In genomic region chr6:39574555-39574869, GRCm38 (mm10) we compare ENCODE assay signal across 8 mouse cellular contexts. TPM values are rescaled to one million over a fixed set of nuclear protein-coding genes. Genes with fewer than 3 reads are reported as not detected.
DNase-seq lines count a peak whose midpoint lies in the region; ATAC-seq lines count a peak whose summit lies in the region.

No protein-coding gene starts in this region.

- WGBS in embryonic facial prominence, embryonic 12.5 days = 28% methylated on average over 10 of the region's 10 CpGs
- WGBS in hindbrain, embryonic 11.5 days = 25% methylated on average over 10 of the region's 10 CpGs
- WGBS in limb, embryonic 13.5 days = 25% methylated on average over 10 of the region's 10 CpGs
- 26% methylated on average over 10 of the region's 10 CpGs for WGBS in stomach, embryonic 14.5 days

- no peak for ATAC-seq in megakaryocyte, adult 5-6 weeks (ENCODE audit: poor library complexity, severe bottlenecking)
- ATAC-seq in embryonic facial prominence, embryonic 12.5 days (ENCODE audit: insufficient number of reproducible peaks, insufficient read depth, low FRiP score, low TSS enrichment) = no peak
- ATAC-seq in hindbrain, embryonic 11.5 days (ENCODE audit: low FRiP score) = peak; percentile 34
- ATAC-seq in limb, embryonic 13.5 days (ENCODE audit: low FRiP score, low read depth) = 0 out of 2 replicates have a peak, but pooled peaks have one; percentile 9
- no peak for ATAC-seq in stomach, embryonic 14.5 days (ENCODE audit: insufficient number of reproducible peaks, insufficient read depth, low FRiP score, low read depth)

- H3K27ac ChIP-seq in embryonic facial prominence, embryonic 12.5 days = peak overlapping the region; percentile 93
- H3K27ac ChIP-seq in hindbrain, embryonic 11.5 days (ENCODE audit: low read depth, low read length) = peak overlapping the region; percentile 92
- peak overlapping the region; percentile 85; the same call in 1 of the 2 replicates for H3K27ac ChIP-seq in limb, embryonic 13.5 days
- no peak overlapping the region for H3K27ac ChIP-seq in stomach, embryonic 14.5 days (ENCODE audit: low read length)

- peaks cover 25% of the 10 kb centered on the region for H3K4me1 ChIP-seq in megakaryocyte, embryonic 14.5 days
- H3K4me1 ChIP-seq in embryonic facial prominence, embryonic 12.5 days = peaks cover 11% of the 10 kb centered on the region
- H3K4me1 ChIP-seq in hindbrain, embryonic 11.5 days (replicated peaks; ENCODE audit: control insufficient read depth, insufficient read depth, low read length) = peaks cover 2% of the 10 kb centered on the region; the same call in 1 of the 2 replicates
- peaks cover 10% of the 10 kb centered on the region for H3K4me1 ChIP-seq in limb, embryonic 13.5 days
- peaks cover 8% of the 10 kb centered on the region for H3K4me1 ChIP-seq in stomach, embryonic 14.5 days (ENCODE audit: control insufficient read depth, insufficient read depth, low read length)

- no peak for DNase-seq in hindbrain, embryonic 11.5 days (ENCODE audit: low spot score)
- no peak for DNase-seq in gastrocnemius, adult 18-20 months (ENCODE audit: low spot score)
- no peak for DNase-seq in natural killer cell, adult 2 months (ENCODE audit: low spot score in 2 of 2)

- peaks cover 35% of the 10 kb centered on the region for H3K36me3 ChIP-seq in megakaryocyte, embryonic 14.5 days (replicated peaks; ENCODE audit: low read length)
- peaks cover 28% of the 10 kb centered on the region for H3K36me3 ChIP-seq in embryonic facial prominence, embryonic 12.5 days
- no peaks in the 10 kb centered on the region for H3K36me3 ChIP-seq in hindbrain, embryonic 11.5 days (ENCODE audit: control insufficient read depth, insufficient read depth, low read length)
- H3K36me3 ChIP-seq in limb, embryonic 13.5 days = peaks cover 31% of the 10 kb centered on the region
- peaks cover 12% of the 10 kb centered on the region; the same call in 1 of the 2 replicates for H3K36me3 ChIP-seq in stomach, embryonic 14.5 days (ENCODE audit: control insufficient read depth, insufficient read depth, low read length)

- peak overlapping the region; percentile 95 for H3K4me3 ChIP-seq in megakaryocyte, embryonic 14.5 days (replicated peaks)
- H3K4me3 ChIP-seq in embryonic facial prominence, embryonic 12.5 days = peak overlapping the region; percentile 85
- H3K4me3 ChIP-seq in hindbrain, embryonic 11.5 days (ENCODE audit: low read depth, low read length) = peak overlapping the region; percentile 58
- peak overlapping the region; percentile 86 for H3K4me3 ChIP-seq in limb, embryonic 13.5 days
- peak overlapping the region; percentile 87 for H3K4me3 ChIP-seq in stomach, embryonic 14.5 days (ENCODE audit: low read depth, low read length)

- peaks cover 4% of the 10 kb centered on the region; the same call in 1 of the 2 replicates for H3K9me3 ChIP-seq in megakaryocyte, embryonic 14.5 days
- H3K9me3 ChIP-seq in embryonic facial prominence, embryonic 12.5 days = no peaks in the 10 kb centered on the region
- H3K9me3 ChIP-seq in hindbrain, embryonic 11.5 days (ENCODE audit: control insufficient read depth, low read length) = no peaks in the 10 kb centered on the region
- no peaks in the 10 kb centered on the region for H3K9me3 ChIP-seq in limb, embryonic 13.5 days
- H3K9me3 ChIP-seq in stomach, embryonic 14.5 days (ENCODE audit: control insufficient read depth, low read depth, low read length) = no peaks in the 10 kb centered on the region

- peak overlapping the region; percentile 86 for H3K4me2 ChIP-seq in embryonic facial prominence, embryonic 12.5 days (replicated peaks)
- H3K4me2 ChIP-seq in hindbrain, embryonic 11.5 days (replicated peaks; ENCODE audit: low read depth, low read length) = peak overlapping the region; percentile 75
- peak overlapping the region; percentile 89 for H3K4me2 ChIP-seq in limb, embryonic 13.5 days (replicated peaks)
- H3K4me2 ChIP-seq in stomach, embryonic 14.5 days (replicated peaks; ENCODE audit: low read depth, low read length) = peak overlapping the region; percentile 88

- H3K27me3 ChIP-seq in megakaryocyte, embryonic 14.5 days (replicated peaks) = peaks cover 8% of the 10 kb centered on the region
- no peaks in the 10 kb centered on the region for H3K27me3 ChIP-seq in embryonic facial prominence, embryonic 12.5 days
- H3K27me3 ChIP-seq in hindbrain, embryonic 11.5 days (ENCODE audit: control insufficient read depth, insufficient read depth, low read length) = no peaks in the 10 kb centered on the region
- no peaks in the 10 kb centered on the region for H3K27me3 ChIP-seq in limb, embryonic 13.5 days
- no peaks in the 10 kb centered on the region for H3K27me3 ChIP-seq in stomach, embryonic 14.5 days (ENCODE audit: control insufficient read depth, insufficient read depth, low read length)

- peak overlapping the region; percentile 83 for H3K9ac ChIP-seq in embryonic facial prominence, embryonic 12.5 days
- peak overlapping the region; percentile 66 for H3K9ac ChIP-seq in hindbrain, embryonic 11.5 days (ENCODE audit: low read depth, low read length)
- H3K9ac ChIP-seq in limb, embryonic 13.5 days = peak overlapping the region; percentile 90
- H3K9ac ChIP-seq in stomach, embryonic 14.5 days (replicated peaks; ENCODE audit: low read depth, low read length) = peak overlapping the region; percentile 76

RNA-seq across cellular contexts. Expression of gene Adck2, which starts 0.8 kb away (rescaled TPM):
- polyA plus RNA-seq in megakaryocyte, embryonic 14.5 days (2012; ENCODE audit: insufficient read depth, low replicate concordance) = 5.2 and 7.5 TPM in 2 replicates
- total RNA-seq in megakaryocyte, adult 5-6 weeks (2015) = 4.4 and 7.1 TPM in 2 replicates
- 5.9 and 12.6 TPM in 2 replicates for total RNA-seq in megakaryocyte, adult 5-6 weeks (2017)
- 40.5 and 41.1 TPM in 2 replicates for polyA plus RNA-seq in embryonic facial prominence, embryonic 12.5 days (2016; fragmentation: Nextera tagmentation; extraction: Ambion mirVana)
- polyA plus RNA-seq in hindbrain, embryonic 11.5 days (2014; fragmentation: Nextera tagmentation; extraction: Ambion mirVana) = 23.9 and 29.3 TPM in 2 replicates
- 41.9 and 42.8 TPM in 2 replicates for polyA plus RNA-seq in limb, embryonic 13.5 days (2015; fragmentation: Nextera tagmentation; extraction: Ambion mirVana)
- 28.1 and 29.5 TPM in 2 replicates for polyA plus RNA-seq in stomach, embryonic 14.5 days (2014; fragmentation: Nextera tagmentation; extraction: Ambion mirVana)
- total RNA-seq in gastrocnemius, adult 18-20 months (2021) = 1 to 10 TPM; 4.3 to 4.9 TPM

RNA-seq across cellular contexts. Expression of gene Gm42420, which starts 11.0 kb away (rescaled TPM):
- polyA plus RNA-seq in megakaryocyte, embryonic 14.5 days (2012; ENCODE audit: insufficient read depth, low replicate concordance) = not detected in 2 replicates
- total RNA-seq in megakaryocyte, adult 5-6 weeks (2015) = 6.0 and 7.2 TPM in 2 replicates
- 5.7 TPM in 1 of 2 replicates, not detected in the other for total RNA-seq in megakaryocyte, adult 5-6 weeks (2017)
- 1.9 TPM in 1 of 2 replicates, not detected in the other for polyA plus RNA-seq in embryonic facial prominence, embryonic 12.5 days (2016; fragmentation: Nextera tagmentation; extraction: Ambion mirVana)
- 0.90 and 1.3 TPM in 2 replicates for polyA plus RNA-seq in hindbrain, embryonic 11.5 days (2014; fragmentation: Nextera tagmentation; extraction: Ambion mirVana)
- polyA plus RNA-seq in limb, embryonic 13.5 days (2015; fragmentation: Nextera tagmentation; extraction: Ambion mirVana) = 1.0 and 3.4 TPM in 2 replicates
- polyA plus RNA-seq in stomach, embryonic 14.5 days (2014; fragmentation: Nextera tagmentation; extraction: Ambion mirVana) = 0.50 and 0.62 TPM in 2 replicates
- 1 to 10 TPM in 1 of 2 experiments, not detected in 1; 1.3 TPM for total RNA-seq in gastrocnemius, adult 18-20 months (2021)

RNA-seq across cellular contexts. Expression of gene Dennd2a, which starts 16.8 kb away (rescaled TPM):
- 0.74 and 1.3 TPM in 2 replicates for polyA plus RNA-seq in megakaryocyte, embryonic 14.5 days (2012; ENCODE audit: insufficient read depth, low replicate concordance)
- 4.6 and 5.0 TPM in 2 replicates for total RNA-seq in megakaryocyte, adult 5-6 weeks (2015)
- 2.5 and 3.1 TPM in 2 replicates for total RNA-seq in megakaryocyte, adult 5-6 weeks (2017)
- polyA plus RNA-seq in embryonic facial prominence, embryonic 12.5 days (2016; fragmentation: Nextera tagmentation; extraction: Ambion mirVana) = 36.1 and 37.7 TPM in 2 replicates
- polyA plus RNA-seq in hindbrain, embryonic 11.5 days (2014; fragmentation: Nextera tagmentation; extraction: Ambion mirVana) = 38.1 and 38.8 TPM in 2 replicates
- 25.8 and 30.1 TPM in 2 replicates for polyA plus RNA-seq in limb, embryonic 13.5 days (2015; fragmentation: Nextera tagmentation; extraction: Ambion mirVana)
- 22.2 and 23.6 TPM in 2 replicates for polyA plus RNA-seq in stomach, embryonic 14.5 days (2014; fragmentation: Nextera tagmentation; extraction: Ambion mirVana)
- total RNA-seq in gastrocnemius, adult 18-20 months (2021) = 1 to 10 TPM; 2.8 to 3.1 TPM

RNA-seq across cellular contexts. Expression of gene Ndufb2, which starts 17.9 kb away (rescaled TPM):
- 143 and 223 TPM in 2 replicates for polyA plus RNA-seq in megakaryocyte, embryonic 14.5 days (2012; ENCODE audit: insufficient read depth, low replicate concordance)
- total RNA-seq in megakaryocyte, adult 5-6 weeks (2015) = 73.6 and 90.5 TPM in 2 replicates
- total RNA-seq in megakaryocyte, adult 5-6 weeks (2017) = 59.1 and 77.0 TPM in 2 replicates
- polyA plus RNA-seq in embryonic facial prominence, embryonic 12.5 days (2016; fragmentation: Nextera tagmentation; extraction: Ambion mirVana) = 299 and 324 TPM in 2 replicates
- 268 and 291 TPM in 2 replicates for polyA plus RNA-seq in hindbrain, embryonic 11.5 days (2014; fragmentation: Nextera tagmentation; extraction: Ambion mirVana)
- polyA plus RNA-seq in limb, embryonic 13.5 days (2015; fragmentation: Nextera tagmentation; extraction: Ambion mirVana) = 333 and 336 TPM in 2 replicates
- 337 and 395 TPM in 2 replicates for polyA plus RNA-seq in stomach, embryonic 14.5 days (2014; fragmentation: Nextera tagmentation; extraction: Ambion mirVana)
- 100 to 1,000 TPM; 383 to 422 TPM for total RNA-seq in gastrocnemius, adult 18-20 months (2021)

Comparison
In these comparisons a context has a peak if more than half of its experiments do, and no peak if none do; other contexts are left out.
1. ATAC-seq: peak in hindbrain, embryonic 11.5 days (single experiment) and limb, embryonic 13.5 days (single experiment); none in megakaryocyte, adult 5-6 weeks (single experiment), embryonic facial prominence, embryonic 12.5 days (single experiment) and stomach, embryonic 14.5 days (single experiment).
2. Peak in every context shown above with its lines, with median percentiles within 50 percentile points of each other: H3K4me3 ChIP-seq, H3K4me2 ChIP-seq and H3K9ac ChIP-seq.